Mouse (Mus musculus): ENCODE measurements around the gene Gpt2.

The Gpt2 gene

GRCm38 (mm10) chr8:85526105-85526504 is 33.7 kb downstream of the Gpt2 start:
- peak; percentile 42 for ATAC-seq (ENCODE audit: low TSS enrichment)

GRCm38 (mm10) chr8:85528959-85529358 is 36.6 kb downstream of the Gpt2 start:
- ATAC-seq (ENCODE audit: low TSS enrichment): 0 out of 2 replicates have a peak, but pooled peaks have one; percentile 25

DNA sequence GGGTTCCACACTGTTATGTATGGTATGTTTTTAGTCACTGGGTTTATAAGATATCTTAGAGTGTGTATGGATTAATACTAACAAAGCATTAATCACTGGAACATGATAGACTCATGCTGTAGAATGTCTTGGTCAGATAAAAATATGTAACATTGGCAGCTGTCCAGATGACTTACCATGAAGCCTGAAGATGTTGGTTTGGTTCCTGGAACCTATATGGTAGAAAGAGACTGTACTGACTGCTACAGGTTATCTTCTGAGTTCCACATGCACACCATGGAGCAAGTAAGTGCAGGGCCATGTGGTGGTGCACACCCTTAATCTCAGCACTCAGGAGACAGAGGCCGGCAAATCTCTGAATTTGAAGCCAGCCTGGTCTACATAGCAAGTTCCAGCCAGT is 38.3 kb downstream of the Gpt2 start:
- ATAC-seq (ENCODE audit: low TSS enrichment): no peak

DNA sequence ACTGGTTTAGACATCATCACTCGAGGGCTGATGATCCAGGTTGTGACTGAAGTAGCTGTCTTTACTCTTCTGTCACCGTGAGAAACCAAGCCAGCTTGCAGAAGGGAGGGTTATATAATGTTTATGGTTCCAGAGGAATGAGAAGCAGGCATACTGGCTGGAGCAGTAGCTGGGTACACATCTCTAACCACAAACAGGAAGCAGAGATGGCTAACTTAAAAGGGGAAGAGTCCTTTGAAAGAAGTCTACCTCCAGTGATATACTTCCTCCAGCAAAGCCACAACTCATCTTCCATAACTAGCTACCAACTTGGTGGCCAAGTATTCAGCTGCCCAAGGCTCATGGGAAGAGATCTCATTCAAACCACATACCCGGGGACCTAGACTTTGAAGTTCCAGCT is 39.1 kb downstream of the Gpt2 start:
- no peak for ATAC-seq (ENCODE audit: low TSS enrichment)

DNA sequence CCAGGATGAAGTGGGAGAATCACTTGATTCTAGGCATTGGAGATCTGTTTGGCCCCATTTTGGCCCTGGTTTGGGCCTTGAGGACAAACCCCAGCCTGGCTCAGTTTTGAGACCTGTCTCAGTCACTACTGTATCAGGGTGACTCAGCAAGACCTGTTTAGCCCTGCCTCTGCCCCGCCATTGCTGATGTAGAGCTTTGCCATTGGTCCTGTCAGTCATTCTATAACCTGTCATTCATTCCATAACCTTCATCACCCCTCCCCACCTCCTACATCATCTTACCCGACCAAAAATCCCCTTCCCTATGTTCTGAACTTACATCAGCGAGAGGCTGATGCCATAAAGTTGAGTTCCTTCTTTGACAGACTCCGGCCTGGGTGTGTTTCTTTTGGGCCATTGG is 40.5 kb downstream of the Gpt2 start:
- no peak for ATAC-seq (ENCODE audit: low TSS enrichment)

DNA sequence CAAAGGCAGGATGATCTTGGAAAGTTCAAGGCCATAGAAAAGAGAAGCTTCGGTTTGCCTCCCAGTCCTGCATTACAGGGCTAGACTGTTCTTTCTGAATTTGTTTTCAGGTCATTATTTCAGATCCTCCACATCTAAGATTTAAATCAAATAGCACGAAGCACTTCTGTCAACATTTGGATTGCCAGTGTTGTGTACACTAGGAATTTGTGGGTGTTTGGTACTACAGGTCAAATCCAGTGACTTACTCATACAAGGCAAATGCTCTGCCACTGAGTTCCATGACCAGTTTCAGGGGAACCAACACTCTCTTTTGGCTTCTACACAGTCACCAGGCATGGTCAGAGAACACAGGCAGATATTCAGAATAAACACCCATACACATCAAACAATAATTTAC is 41.1 kb downstream of the Gpt2 start:
- no peak for ATAC-seq (ENCODE audit: low TSS enrichment)

- peak; percentile 85 for ATAC-seq (ENCODE audit: low TSS enrichment)
These were observed 41.8 kb downstream of the Gpt2 start for GRCm38 (mm10) chr8:85534163-85534562.

- no peak for ATAC-seq (ENCODE audit: low TSS enrichment)
These were observed 44.0 kb downstream of the Gpt2 start for GRCm38 (mm10) chr8:85536332-85536731.

GRCm38 (mm10) chr8:85551934-85552333 is 59.6 kb downstream of the Gpt2 start:
- no peak for ATAC-seq (ENCODE audit: low TSS enrichment)

GRCm38 (mm10) chr8:85554391-85555180 is 62.2 kb downstream of the Gpt2 start:
- peak; percentile 61 for ATAC-seq (ENCODE audit: low TSS enrichment)

DNA sequence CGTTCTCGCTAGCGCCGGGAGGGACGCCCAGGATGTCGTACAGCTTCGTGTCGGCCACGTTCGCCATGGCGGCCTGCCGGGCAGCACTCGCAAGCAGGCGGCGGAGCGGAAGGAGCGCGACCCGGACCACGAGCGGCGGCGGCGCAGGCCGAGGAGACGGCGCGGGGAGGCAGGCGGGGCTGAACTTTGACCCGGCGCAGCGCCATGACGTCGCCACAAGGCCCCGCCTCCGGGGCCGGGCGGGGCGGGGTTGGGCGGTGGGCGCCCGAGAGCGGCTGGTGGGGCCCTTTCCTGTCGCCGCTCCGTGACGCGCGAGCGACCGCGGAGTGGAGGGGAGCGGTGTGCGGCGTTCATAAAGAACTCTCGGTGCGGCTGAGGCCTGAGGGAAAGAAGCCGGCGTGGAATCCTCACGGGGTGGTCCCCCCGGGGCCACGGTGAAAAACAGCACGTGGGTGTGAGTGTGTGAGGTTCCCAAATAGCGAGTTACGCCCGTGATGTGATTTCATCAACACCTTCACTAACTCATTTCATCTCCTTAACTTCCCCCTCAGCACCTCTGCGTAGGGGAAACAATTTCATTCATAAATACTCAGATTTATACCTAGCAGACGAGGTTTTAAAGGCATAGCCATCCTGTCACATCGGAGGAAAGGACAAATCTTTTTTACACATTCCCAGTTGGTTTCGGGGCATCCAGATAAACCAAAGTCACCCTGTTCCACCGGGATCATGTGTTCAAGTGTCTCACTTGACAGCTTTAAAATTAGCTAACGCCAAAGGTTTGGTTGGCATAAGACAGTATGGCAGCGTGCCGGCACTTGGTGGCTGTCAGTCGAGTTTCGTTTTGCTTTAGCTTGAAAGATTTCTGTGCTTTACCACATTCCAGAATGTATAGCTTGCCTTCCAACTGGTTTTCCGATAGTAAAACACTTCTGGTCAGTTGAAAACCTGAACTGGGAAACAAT is 63.1 kb downstream of the Gpt2 start, which contains the start of gene Dnaja2:
Gene Dnaja2 (minus strand): TSS at position 164 of the 965 bp plus-strand sequence.
- peak; percentile 76 for ATAC-seq (ENCODE audit: low TSS enrichment)

- ATAC-seq (ENCODE audit: low TSS enrichment): no peak
These were observed 64.7 kb downstream of the Gpt2 start for GRCm38 (mm10) chr8:85556986-85557600.

- no peak for ATAC-seq (ENCODE audit: low TSS enrichment)
These were observed 65.2 kb downstream of the Gpt2 start for GRCm38 (mm10) chr8:85557601-85557986.

GRCm38 (mm10) chr8:85559201-85559600 is 66.8 kb downstream of the Gpt2 start:
- no peak for ATAC-seq (ENCODE audit: low TSS enrichment)

DNA sequence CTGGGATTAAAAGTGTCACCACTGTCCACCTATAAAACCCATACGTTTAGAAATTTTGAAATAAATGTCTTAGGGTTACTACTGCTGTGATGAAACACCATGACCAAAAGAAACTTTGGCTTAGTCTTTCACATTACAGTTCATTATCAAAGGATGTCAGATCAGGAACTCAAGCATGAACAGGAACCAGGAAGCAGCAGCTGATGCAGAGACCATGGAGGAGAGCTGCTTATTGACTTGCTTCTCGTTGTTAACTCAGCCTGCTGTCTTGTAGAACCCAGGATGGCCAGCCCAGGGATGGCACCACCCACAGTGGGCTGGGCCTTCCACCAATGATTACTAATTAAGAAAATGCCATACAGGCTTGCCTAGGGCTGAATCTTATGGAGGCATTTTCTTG is 67.6 kb downstream of the Gpt2 start:
- no peak for ATAC-seq (ENCODE audit: low TSS enrichment)

GRCm38 (mm10) chr8:85563336-85563735 is 71.0 kb downstream of the Gpt2 start:
- no peak for ATAC-seq (ENCODE audit: low TSS enrichment)

GRCm38 (mm10) chr8:85565186-85565585 is 72.8 kb downstream of the Gpt2 start:
- ATAC-seq (ENCODE audit: low TSS enrichment): no peak

DNA sequence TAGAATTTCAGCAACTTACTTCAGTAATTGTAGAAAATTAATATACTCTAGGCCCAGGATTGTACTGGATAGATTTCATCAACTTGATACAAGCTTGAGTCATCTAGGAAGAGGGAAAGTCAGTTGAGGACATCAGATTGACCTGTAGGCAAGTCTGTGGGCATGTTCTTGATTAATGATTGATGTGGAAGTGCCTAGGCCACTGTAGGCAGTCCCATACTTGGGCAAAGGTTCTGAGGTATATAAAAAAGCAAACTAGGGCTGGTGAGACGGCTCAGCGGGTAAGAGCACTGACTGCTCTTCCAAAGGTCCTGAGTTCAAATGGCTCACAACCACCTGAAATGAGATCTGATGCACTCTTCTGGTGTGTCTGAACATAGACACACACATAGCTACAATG is 75.4 kb downstream of the Gpt2 start:
- ATAC-seq (ENCODE audit: low TSS enrichment): no peak

GRCm38 (mm10) chr8:85570466-85570865 is 78.1 kb downstream of the Gpt2 start:
- no peak for ATAC-seq (ENCODE audit: low TSS enrichment)

DNA sequence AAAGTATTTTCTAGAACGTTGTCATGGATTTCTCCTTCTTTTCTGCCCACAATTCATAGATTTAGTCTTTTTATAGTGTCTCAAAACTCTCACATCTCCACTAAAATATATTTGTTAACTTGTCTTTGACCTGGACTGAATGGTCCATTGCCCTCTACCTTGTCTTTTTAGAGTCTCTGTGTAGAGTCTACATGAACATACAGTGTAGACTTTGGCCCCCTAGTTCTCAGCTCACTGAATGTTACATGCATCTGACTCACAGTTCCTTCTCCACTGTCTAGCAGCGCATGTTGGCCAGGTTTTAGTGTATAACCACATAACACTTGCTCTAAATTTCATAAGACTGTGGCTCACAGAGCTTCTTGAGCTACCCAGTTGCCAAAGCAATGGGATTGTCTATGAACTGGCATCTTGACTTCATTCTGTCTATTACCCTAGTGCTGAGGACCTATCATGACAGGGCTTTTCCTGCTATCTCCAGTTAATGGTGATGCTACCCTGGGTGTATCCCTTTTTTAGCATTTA is 81.7 kb downstream of the Gpt2 start:
- peak; percentile 47; the same call in 1 of the 2 replicates for ATAC-seq (ENCODE audit: low TSS enrichment)

Data from frontal cortex, adult (tissue).